Mouse (Mus musculus) spleen, postnatal 36 days (tissue): Measurements from ENCODE around the gene Pold4.

Source experiments
- DNase-seq, 2 experiments: peaks; one replicate each; pipeline ENCODE4 v3.0.0; 2022; ENCODE audit warnings: low spot score in 2 of 2, mixed read lengths in 1 of 2

The Pold4 gene

DNA sequence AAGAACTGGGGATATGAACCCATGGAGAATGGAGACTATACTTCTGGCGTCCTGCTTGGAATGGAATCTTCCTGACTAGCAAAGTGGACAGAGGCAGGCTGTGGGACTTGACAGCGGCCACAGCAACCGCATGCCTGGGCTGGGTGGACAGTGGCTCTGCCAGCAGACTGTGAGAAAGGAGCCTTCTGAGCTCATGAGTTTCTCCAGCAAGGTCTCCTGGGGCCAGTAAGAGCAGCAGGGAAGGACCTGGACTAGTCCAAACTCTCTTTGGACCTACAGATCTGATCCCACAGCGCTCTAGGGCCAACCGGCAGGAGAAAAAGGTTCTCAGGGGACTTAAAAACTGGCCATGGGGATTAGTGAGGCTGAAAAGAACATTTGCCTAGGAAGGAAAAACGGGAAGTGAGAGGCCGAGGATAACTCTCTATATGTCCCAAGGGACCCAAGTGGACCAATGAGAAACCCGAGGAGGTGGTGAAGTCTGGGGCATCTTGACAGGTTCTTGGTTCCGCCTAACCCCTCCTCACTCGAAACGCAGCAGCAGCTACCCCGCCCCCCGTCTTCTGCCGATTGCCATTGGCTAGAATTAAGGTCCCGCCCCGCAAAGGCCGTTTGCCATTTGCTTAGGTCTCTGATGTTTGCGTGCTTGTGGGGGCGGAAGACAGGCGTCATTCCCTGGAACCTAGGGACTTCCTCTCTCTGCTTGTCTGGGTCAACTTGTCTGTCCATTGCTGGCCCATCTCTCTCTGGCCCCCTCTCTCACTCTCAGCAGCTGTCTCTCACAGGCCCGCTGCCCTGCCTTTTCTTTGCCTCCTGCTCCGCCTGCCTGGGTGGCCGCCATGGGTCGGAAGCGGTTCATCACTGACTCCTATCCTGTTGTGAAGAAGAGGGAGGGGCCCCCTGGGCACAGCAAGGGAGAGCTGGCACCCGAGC, at the start of gene Pold4:
Gene Pold4, plus strand, starts transcription at position 647 of the 933 bp plus-strand sequence.
- peak; percentile 99 for DNase-seq

DNA sequence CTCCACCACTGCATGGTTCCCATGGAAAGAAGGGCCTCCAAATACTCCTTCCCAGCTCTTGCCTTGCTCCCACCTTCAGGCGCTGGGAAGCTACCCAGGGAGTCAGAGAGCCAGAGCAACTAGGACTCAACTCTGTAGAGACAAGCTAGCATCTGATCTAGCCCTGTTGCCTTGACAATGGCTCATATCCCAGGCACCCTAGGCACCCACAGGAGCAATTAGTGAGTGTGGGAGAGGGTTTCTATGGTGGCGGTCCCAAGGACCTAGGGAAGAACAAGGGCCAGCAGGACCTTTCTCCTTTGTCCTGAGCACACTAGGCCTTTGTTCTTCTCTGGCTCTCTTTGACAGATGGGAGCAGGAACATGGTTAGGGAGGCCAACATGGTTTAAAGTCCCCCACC, 48.0 kb upstream of the Pold4 start:
- no peak for DNase-seq

DNA sequence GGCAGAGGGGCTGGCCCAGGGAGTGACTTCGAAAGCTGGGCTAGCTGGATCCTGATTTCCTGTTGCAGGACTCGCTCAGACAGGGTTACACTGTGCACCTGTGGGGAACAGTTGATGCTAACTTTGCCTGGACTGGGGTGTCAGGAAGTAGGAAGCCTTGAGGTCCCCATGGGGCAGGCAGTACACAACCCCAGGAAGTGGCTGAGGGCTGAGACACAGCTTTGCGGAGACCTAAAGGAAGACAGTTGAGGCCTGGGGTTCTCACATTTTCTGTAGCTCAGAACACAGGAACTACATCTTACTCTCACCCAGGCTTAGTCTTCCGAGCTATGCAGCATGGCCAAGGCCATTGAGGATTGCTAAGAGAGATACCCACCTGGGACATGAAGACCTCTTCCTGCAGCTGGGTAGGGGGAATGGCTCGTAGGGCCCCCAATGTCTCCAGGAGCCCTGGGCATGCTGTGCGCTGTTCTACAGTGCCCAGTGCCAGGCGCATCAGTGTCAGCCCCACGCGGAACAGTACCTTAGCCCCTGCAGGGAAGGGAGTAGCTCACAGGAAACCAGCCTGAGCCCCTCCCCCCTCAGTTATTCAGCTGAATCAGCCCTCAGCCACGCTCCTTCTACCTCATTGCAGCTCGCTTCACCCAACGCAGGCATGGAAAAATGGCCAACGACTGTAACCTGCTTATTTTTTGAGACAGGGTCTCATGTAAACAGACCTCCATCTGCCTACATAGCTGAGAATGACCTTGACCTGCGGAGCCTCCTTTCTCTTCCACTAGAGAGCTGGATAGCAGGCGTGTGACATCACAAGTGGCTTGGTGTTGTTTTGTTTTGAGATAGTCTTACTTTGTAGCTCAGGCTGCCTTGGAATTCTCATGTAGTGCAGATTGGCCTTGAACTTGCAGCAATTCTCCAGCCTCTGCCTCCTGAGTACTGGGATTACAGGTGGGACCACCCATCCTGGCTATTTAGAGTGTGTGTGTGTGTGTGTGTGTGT, 46.4 kb upstream of the Pold4 start:
- peak; percentile 85 for DNase-seq

DNA sequence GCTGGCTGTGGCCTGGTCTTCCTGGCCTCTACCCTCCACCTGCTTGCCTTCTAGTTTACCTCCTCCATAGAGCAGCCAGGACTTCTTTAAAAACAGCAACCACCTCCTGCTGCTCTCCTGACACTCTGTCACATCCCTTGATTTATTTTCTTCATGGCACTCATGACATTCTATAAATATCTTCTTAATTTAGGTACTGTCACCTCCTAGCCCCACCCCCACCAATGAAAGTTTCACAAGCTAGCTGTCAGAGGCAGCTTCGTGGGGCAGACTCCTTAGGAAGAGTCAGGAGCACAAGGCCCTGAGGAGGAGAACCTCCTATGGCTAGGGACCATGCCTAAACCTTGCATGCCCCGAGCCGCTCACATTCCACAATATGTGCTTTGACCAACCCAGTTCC, 44.4 kb upstream of the Pold4 start:
- DNase-seq = no peak

DNA sequence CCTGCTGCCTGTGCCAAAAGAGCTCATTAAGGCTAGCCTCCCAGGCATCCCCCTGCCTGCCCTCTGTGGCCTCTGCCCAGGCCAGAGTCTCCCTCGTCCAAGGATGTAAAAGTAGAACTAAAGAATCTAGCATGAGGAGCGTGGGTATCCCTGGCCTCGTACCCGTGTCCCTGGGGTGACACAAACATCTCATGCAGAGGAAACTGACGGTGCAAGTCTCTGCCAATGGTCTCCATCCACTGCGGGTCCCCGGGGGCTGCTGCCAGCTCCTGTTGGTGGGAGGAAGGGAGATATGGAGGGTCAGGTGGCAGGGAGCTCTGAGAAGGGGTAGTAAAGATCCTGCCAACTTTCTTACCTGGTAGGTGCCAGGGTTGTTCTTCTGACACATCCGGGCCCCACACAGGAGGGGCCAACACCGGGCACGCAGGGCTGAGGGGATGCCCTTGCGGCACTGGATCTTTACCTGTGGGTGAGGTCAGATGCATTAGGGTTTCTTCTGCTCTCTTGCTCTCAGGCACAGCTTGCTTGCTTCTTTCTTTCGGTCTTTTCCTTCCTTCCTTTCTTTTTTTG, 42.6 kb upstream of the Pold4 start:
- no peak for DNase-seq

DNA sequence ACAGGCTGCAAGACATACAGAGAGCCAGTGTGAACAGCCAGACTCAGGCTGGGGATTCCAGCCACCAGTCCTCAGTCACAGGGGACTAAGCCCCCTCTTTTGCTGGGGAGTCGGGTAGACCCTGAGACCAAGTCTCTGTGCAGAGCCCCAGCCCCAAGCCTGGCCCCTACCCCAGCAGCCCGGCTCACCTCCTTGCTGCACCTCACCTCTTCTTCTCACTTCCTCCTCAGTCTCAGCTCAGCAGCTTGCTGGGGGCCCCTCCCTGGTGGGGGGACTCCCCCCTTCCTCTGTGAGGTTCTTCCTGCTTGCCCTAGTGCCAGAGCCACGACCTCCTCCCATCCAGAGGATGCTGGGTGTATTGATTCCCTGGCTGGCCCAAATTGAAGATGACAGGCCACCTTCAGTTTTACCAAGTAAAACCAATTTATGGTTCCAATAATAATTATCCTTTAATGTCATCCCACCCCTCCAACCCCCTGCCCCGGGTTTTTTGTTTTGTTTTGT, 40.8 kb upstream of the Pold4 start, which contains the start of gene Tbc1d10c:
Gene Tbc1d10c, minus strand, starts transcription at position 454 of the 504 bp plus-strand sequence.
- peak; percentile 93 to 95 for DNase-seq

DNA sequence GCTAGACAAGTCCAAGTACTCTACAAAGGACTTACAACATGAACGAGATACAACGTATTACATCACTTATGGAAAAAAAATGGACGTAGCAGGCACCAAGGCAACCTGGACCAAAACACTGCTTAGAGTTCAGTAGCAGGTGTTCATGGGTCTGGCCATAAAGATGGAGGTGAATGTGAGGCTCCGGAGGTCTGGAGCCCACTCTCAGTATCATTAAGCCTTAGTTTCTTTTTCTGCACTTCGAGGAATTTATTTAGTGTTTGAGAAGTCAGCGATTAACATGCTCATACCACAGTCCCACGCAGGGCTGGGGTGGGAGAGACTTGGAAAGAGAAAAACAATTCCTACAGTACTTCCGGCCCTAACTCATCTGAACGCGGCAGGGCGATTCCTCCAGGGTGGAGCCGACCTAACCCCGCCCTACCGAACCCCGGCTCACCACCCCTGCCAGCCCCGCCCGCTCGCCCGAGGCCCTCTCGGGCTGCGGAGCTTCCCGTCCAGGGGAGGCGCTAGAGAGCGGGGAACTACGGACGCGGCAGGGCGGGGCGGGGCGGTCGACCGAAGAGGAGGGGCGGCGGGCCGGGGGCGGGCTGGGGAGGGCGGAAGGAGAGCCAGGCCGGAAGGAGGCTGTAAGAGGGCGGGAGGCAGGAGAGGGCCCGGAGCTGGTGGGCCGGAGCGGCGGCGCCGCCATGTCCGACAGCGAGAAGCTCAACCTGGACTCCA, 40.0 kb upstream of the Pold4 start, which contains the start of gene Ppp1ca:
Gene Ppp1ca, plus strand, starts transcription at position 538 of the 723 bp plus-strand sequence.
- DNase-seq = peak; percentile 96 to 97

DNA sequence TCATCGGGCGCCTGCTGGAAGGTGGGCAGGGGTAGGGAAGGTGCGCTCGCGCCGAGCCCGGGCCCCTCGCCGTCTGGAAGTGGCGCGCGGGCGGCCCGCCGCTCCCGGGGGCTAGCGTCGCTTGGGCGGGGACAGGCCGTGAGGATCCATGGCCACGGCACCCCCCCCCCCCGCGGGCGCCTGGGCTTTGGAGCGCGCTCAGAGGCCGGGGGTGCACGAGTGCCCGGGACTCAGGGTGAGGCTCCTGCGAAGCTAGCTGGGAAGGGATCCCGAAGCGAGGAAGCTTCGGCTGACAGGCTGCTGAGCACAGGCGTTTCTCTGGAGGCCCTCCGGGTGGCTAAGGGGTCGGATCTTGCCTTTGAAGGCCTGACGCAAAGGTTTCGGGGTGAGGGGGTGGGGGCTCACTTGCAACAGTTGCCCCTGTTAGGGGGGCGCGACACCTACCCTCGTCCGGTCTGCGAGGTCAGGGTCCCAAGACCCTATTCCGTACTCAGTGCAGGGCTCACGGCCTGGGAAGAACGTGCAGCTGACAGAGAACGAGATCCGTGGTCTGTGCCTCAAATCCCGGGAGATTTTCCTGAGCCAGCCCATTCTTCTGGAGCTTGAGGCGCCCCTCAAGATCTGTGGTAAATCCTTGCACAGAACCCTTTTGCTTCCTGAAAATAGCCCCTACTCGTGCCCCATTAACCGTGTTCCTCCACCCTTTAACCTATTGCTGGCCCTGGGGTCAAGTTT, 39.3 kb upstream of the Pold4 start:
- no peak for DNase-seq

DNA sequence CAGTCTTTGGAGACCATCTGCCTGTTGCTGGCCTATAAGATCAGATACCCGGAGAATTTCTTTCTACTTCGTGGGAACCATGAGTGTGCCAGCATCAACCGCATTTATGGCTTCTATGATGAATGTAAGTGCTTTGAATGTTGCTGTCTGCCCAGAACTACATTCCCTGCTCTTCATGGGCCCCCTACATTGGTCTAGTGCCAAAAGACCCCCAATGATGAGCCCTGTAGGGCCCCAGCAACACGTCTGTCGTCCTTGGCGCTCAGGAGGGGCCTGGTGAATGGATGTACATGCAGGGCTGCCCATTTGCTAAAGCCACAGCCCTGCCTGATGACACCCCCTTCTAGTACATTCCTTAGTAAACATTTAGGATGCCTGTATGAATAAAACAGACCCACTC, 38.6 kb upstream of the Pold4 start:
- DNase-seq = no peak

DNA sequence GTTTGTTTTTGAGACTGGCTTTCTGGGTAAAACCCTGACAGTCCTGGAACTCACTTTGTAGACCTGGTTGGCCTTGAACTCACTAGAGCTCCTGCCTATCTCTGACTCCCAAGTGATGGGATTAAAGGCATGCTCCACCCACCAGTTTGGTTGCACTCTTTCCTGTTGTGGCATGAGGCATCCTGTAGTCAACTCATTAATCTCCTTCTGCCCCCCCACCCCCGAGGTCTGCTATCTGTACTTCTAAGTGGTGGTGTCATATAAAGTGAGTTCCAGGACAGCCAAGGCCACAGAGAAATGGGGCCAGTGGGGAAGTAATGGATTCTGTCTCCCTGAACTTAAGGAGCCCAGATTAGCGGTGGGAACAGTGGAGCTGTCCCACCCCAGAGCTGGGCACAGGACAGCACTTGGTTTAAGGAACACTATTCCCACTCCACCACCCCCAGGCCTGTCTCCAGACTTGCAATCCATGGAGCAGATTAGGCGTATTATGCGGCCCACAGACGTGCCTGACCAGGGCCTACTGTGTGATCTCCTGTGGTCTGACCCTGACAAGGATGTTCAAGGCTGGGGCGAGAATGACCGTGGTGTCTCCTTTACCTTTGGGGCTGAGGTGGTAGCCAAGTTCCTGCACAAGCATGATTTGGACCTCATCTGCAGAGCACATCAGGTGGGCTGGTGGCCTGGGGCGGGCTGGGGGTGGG, 37.5 kb upstream of the Pold4 start:
- no peak for DNase-seq

DNA sequence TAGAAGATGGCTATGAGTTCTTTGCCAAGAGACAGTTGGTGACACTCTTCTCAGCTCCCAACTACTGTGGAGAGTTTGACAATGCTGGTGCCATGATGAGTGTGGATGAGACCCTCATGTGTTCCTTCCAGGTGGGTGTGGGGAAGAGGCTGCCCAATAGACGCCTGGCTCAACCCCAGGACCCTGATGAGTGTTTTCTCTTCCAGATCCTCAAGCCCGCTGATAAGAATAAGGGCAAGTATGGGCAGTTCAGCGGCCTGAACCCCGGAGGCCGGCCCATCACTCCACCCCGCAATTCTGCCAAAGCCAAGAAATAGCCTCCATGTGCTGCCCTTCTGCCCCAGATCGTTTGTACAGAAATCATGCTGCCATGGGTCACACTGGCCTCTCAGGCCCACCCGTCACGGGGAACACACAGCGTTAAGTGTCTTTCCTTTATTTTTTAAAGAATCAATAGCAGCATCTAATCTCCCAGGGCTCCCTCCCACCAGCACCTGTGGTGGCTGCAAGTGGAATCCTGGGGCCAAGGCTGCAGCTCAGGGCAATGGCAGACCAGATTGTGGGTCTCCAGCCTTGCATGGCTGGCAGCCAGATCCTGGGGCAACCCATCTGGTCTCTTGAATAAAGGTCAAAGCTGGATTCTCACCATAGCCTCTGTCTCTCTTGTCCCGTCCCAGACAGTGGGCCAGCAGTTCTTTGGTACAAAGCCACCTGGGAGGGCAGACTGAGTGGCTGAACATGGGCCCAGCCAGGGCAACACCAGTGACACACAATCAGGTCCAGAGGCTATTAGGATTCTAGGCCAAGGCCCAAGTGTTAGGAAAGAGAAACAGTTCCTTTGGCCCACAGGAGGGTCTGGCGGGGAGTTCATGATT, 36.7 kb upstream of the Pold4 start:
- DNase-seq = no peak

DNA sequence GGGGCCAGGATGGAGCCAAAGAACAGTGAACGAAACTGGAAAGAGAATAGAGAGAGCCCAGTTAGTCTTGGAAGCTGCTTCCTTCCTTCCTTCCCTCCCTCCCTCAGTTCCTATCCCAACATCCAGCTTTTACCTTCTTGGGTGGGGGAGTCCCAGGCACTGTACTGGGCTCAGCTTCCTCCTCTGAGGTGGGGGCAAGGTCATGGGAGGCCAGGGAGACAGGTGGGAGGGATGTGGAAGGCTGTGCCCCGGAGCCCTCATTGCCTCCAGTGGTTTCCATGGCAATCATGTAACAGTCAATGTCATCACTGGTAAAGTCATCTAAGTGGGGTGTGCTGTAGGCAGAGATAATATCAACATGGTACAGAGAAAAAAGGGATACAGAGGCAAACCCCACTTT, 35.7 kb upstream of the Pold4 start:
- DNase-seq = no peak

DNA sequence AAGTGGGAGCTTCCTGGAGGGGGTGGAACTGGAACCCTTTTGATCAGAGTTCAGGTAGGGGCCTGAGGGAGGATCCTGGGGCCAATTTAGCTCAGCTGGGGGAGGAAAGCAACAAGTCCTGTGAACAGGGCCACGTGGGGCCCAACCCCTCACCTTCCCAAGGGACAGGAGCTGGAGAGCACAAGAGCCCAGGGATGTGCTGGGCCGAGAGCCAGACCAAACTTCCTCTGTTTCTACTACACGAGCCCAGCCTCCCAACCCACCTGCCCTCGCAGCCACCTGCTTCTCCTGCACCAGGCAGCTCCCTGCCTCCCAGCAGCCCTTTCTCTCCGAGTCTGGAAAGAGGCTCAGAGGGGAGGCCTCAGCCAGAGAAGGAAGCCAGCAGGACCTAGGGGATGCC, 35.2 kb upstream of the Pold4 start:
- no peak for DNase-seq

DNA sequence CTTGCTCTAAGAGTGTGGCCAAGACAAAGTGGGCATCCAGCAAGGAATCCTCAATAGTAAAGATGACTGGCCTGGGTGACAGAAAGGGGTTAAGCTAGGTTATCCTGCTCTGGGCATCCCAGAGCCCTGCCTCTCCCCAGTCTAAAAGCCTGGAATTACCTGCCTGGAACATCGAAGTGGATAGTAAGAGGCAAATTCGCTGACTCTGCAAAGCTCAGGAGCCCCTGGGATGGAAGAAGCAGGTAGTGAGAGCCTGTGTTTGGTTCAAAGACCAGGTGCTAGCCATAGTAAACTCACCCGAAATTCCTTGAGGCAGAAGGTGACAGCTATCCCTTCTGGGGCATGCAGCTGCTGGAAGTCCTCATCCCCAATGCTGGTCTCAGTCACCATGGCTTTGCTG, 34.5 kb upstream of the Pold4 start:
- DNase-seq = no peak

DNA sequence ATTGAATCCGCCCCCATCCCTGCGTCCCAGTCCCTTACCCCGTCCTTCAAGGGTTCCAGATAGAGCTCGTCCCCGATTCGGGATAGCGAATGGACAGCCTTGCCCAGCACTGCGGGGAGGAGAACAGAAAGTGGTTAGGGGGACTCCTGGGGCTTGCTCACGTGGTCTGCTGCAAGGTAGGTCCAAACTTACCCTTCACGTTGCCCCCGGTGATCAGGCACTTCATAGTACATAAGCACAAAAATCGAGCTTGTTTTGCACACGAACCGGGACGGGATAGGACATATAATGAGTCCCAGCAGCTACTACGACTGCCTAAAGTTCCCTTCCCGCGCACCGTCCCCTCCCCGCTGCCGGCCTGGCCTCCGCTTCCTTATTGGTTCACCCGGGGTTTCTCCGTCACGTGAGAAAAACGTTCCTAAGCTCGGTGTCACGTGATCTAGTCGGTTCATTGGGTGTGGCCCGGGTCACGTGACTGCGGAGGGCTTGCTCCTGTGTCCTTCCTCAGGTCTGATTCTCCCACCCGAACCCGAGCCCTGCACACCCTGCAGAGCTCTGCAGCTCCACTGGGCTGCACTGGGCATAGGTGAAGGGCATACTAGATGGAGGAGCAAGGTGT, 30.3 kb upstream of the Pold4 start, which contains the start of gene Rad9a:
Gene Rad9a, minus strand, starts transcription at position 372 of the 619 bp plus-strand sequence.
- DNase-seq = peak; percentile 97 to 99

DNA sequence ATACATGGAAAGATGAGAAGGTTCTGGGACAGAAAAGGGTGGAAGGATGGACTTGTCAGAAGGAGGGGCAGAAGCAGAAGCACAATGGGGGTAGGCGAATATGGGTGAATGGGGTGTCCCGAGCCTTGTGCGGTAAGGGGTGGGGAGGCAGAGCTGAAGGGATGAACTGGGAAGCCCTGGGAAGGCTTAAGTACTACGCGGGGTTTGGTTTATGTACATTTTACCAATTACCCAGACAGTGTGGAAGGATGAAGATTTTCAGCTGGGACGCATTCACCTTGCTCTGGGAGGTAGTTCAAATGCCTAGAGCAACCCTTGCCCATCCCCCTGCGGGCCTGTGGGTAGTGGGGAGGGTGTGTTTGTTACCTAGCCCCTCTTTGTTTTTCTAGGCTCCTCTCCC, 29.6 kb upstream of the Pold4 start:
- DNase-seq = no peak

DNA sequence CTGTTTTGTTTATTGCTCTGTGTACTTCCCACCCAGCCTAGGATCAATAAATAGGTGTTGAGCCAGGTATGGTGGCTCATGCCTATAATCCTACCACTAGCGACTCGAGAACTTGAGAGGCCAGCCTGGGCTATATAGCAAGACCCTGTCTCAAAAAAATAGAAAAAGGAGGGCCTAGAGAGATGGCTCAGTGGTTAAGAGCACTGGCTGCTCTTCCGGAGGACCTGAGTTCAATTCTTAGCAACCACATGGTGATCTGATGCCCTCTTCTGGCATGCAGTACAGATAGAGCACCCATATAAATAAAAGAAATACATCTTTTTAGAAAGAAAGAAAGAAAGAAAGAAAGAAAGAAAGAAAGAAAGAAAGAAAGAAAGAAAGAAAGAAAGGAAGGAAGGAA, 28.6 kb upstream of the Pold4 start:
- peak; percentile 65 to 72 for DNase-seq
